Mouse (Mus musculus): ENCODE results near the gene Spdye4a.

DNA sequence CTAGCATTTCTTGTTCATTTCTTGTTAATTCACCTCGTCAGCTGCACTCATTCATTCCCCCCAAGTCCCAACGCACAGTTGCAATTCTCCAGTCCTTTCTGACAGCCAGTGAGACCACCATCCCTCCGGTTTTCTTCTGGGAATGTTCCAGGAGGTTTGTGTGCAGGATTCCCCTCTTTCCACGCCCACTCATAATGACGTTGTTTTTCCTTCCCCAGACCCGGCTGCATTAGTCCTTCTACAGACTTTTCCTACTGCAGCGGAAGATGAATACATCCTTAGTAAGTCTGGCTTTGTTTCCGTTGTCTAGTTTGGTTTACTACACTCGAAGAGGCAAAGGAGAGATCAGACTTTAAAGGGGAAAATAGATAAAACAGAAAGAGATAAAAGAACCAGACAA, 9.3 kb upstream of the Spdye4a start:
- TF ChIP-seq CTCF (IDR thresholded peaks at IDR 0.05; ENCODE audit: insufficient read depth, low read length): no peak
- TF ChIP-seq POLR2A (IDR thresholded peaks at IDR 0.05; ENCODE audit: borderline replicate concordance, extremely low read depth, low read depth, low read length): no peak
